Mouse (Mus musculus) cerebellum, adult 2 months (tissue): ENCODE results near the gene Cnr2.
A peak's percentile ranks its signal among the peaks of the same experiment; 100 is the strongest.

ENCODE experiments used
- CTCF ChIP-seq: fragments of 200-500 bp; IDR thresholded peaks from 2 replicates; pipeline ENCODE4 v1.5.1; 2011; ENCODE audit warnings: low read depth, mild to moderate bottlenecking, control low read depth, low read length, moderate library complexity, borderline replicate concordance; ENCODE audit not compliant: insufficient read depth
- POLR2A ChIP-seq: fragments of 200-500 bp; IDR thresholded peaks from 2 replicates; pipeline ENCODE4 v1.6.1; 2011; ENCODE audit warnings: low read length, control low read depth, borderline replicate concordance; ENCODE audit not compliant: insufficient read depth

- TF ChIP-seq CTCF (no peak), POLR2A (peak; percentile 94)
Observed at GRCm38 (mm10) chr4:135963457-135964193, 68.4 kb downstream of the Cnr2 start, which contains the start of gene Gale.
